Mouse (Mus musculus): ENCODE measurements around the gene Frmd8.

GRCm38 (mm10) chr19:5852035-5852722 lies 22.9 kb downstream of the Frmd8 start:
- TF ChIP-seq CTCF (IDR thresholded peaks at IDR 0.05; ENCODE audit: low read depth, low read length) = no peak
- no peak for TF ChIP-seq POLR2A (IDR thresholded peaks at IDR 0.05; ENCODE audit: extremely low read depth, insufficient read depth, low read length)

Measured in liver, adult 2 months (tissue).